Mouse (Mus musculus): ENCODE data around the gene Rnf220. TPM values are rescaled to one million over a fixed set of nuclear protein-coding genes. Genes with fewer than 3 reads are reported as not detected.

Gene Rnf220
- 10 to 100 TPM; 32.6 to 36.1 TPM for total RNA-seq (2021)
- long read RNA-seq, experiment 1, transcript Rnf220-212 (11 exons, 1,949 nt): major isoform, 5 of 33 reads
- long read RNA-seq, experiment 1, partial matches to known transcripts: 2 of 33 reads
- long read RNA-seq, experiment 1, other reads (novel, unspliced or antisense): 24 of 33 reads
- long read RNA-seq, experiment 2, transcript Rnf220-212 (11 exons, 1,949 nt): major isoform, 8 of 28 reads
- long read RNA-seq, experiment 2, partial matches to known transcripts: 1 of 28 reads
- long read RNA-seq, experiment 2, other reads (novel, unspliced or antisense): 18 of 28 reads

- DNase-seq: peak; percentile 41 to 51
Observed at GRCm38 (mm10) chr4:117496482-117497165, at the start of gene Rnf220. Gene Rnf220 (minus strand): TSS chr4:117497052.

GRCm38 (mm10) chr4:117546616-117547015, 49.8 kb upstream of the Rnf220 start:
- DNase-seq: no peak

DNA sequence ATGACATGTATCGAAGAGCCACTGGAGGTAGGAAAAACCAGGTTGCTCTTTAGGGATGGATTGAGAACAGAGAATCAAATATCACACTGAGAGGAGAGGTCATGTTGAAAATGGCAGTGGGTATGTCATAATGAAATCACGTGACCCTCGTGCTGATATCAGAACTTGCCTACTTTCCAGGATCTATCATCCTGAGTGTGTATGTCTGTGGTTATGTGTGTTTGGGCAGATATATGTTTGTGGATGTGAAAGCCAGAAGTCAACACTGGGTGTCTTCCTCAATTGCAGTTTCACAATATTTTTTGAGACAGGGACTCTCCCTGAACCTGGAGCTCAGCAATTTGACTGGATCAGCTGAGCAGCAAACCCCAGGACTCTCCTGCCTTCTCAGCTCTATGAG, 48.6 kb upstream of the Rnf220 start:
- no peak for DNase-seq

DNA sequence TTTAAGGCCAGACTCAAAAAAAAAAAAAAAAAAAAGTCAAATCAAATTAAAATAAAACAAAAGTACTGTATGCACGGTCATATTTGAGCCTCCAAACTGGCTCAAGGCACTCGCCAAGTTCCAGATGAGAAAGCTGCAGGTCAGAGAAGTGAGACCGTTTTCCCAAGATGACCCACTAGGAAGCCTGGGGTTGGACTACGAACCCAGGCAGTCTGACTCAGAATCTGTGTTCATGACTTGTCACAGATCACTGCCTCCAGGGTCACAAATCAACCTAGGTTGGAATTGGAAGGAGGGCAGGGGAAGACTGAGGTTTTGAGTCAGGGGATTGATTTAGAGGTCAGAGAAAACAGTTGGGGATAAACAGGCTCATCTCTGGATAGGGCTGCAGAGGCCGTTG, 43.7 kb upstream of the Rnf220 start:
- DNase-seq: no peak

GRCm38 (mm10) chr4:117539329-117539980, 42.6 kb upstream of the Rnf220 start:
- no peak for DNase-seq

DNA sequence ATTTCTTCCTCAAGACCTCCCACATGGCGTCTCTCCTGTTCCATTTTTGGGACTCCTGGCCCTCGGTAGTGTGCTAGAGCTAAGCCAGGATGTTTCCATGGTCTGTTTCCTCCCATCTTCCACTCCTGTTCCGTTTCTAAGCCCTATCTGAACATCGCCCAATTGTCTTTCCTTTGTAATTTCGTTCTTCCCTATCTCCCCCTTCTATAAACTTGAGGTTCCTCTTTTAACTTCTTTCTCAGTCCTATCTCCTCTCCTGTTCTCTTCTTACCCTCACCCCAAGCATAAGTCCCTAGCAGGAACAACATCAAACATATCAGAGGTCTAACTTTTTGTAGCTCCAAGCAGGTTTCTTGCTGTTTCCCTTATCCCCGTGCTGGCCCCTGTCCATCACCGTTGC, 40.1 kb upstream of the Rnf220 start:
- DNase-seq: no peak

GRCm38 (mm10) chr4:117535496-117536200, 38.8 kb upstream of the Rnf220 start:
- DNase-seq: no peak

GRCm38 (mm10) chr4:117529843-117530242, 33.0 kb upstream of the Rnf220 start:
- DNase-seq: no peak

GRCm38 (mm10) chr4:117527952-117528351, 31.1 kb upstream of the Rnf220 start:
- DNase-seq: peak; percentile 27 to 55

- DNase-seq: no peak
Observed at GRCm38 (mm10) chr4:117527116-117527899, 30.5 kb upstream of the Rnf220 start.

DNA sequence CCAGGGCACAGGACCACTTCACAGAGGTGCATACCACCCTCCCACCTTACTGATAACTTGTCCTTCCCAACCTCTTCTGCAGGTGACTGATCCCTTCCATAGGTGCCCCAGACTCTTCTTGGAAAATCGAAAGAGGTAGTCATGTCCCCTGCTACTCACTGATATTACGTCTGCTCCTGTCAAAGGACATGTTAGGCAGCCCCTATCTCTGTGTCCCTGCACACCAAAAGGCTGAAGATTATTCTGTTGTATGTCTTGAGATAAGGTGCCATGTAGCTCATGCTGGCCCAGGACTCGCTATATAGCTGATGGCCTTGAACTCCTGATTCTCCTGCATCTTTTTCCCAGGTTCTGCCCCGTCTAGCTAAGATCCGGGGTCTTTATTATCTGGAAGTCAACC, 29.1 kb upstream of the Rnf220 start:
- DNase-seq: no peak

GRCm38 (mm10) chr4:117521350-117521749, 24.5 kb upstream of the Rnf220 start:
- no peak for DNase-seq

- DNase-seq: no peak
Observed at GRCm38 (mm10) chr4:117518246-117518645, 21.4 kb upstream of the Rnf220 start.

GRCm38 (mm10) chr4:117499043-117499442, 2.2 kb upstream of the Rnf220 start:
- no peak for DNase-seq

- peak in 1 of 2 experiments; percentile 36 for DNase-seq
Observed at GRCm38 (mm10) chr4:117495869-117496401, 917 bp downstream of the Rnf220 start.

- DNase-seq: peak; percentile 43 to 57
Observed at GRCm38 (mm10) chr4:117494911-117495501, 1.8 kb downstream of the Rnf220 start.

DNA sequence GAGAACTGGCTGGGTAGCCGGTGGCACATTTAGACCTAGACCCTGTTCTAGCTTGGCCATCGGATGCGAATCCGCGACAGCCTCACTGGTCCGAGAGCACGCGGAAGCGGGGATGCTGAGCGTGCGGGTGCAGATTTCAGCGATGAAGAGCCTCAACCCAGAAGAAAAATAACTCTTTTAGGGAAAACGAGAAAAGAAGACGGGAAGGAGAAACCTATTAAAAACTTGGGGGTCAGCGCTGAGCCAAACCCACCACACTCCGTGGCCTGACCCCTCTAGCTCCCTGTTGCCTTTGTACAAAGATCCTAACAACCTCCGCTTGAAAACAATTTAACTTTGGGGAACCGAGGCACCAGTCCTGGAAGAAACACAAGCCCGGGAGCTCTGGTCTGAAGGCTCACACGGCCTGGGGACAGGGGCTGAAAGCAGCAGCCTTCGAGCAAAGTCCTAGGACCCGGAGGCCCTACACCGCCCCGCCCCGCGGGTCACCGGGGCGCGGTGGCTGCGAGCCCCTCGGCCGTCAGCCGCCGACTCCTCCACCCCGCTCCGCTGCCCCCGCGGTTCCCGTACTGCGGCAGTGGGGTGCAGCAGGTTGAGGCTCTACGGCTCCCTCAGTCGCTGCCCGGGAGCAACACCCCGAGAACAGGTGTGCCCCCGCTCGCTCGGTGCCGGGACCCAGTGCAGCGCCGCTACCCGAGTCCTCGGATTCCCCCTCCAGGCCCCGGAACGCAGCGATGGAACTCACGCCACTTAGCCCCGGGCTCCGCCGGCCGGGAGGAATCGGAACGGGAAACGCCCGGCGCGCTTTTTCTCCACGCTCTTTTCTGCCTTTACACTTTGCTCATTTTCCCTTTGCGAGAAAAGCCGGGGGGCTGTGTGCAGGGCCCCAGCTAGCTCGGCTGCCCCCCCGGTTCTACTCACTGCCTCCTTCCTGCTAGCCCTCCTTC, 2.7 kb downstream of the Rnf220 start:
- DNase-seq: peak; percentile 12 to 51

GRCm38 (mm10) chr4:117493161-117493568, 3.7 kb downstream of the Rnf220 start:
- peak in 1 of 2 experiments; percentile 62 for DNase-seq

DNA sequence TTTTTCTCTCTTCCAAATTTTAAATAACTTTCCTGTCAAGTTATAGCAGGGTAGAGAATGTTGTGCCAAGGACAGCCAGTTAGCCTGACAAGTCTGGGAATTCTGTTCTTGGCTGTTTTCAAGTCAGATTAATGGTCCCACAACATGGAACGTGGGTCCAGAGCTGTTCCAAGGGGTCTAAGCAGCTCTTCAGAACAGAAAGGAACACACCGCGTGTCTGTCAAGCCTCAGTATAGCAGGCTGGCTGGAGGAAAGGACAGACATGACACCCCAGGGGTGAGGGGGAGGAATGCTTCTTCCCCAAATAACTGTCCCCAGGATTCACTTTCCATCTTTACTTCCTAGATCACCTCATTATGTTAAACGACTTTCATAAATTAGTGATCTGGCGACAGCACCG, 5.0 kb downstream of the Rnf220 start:
- DNase-seq: no peak

GRCm38 (mm10) chr4:117489975-117490374, 6.9 kb downstream of the Rnf220 start:
- DNase-seq: no peak

All from heart, adult 18-20 months (tissue).